Mouse (Mus musculus): ENCODE measurements at regions not wholly inside any gene's neighbourhood (a gene's known extent, or its start where the extent isn't known, plus 50 kb on each side); places are given as distances from the start of the nearest gene placed in this dataset.

DNA sequence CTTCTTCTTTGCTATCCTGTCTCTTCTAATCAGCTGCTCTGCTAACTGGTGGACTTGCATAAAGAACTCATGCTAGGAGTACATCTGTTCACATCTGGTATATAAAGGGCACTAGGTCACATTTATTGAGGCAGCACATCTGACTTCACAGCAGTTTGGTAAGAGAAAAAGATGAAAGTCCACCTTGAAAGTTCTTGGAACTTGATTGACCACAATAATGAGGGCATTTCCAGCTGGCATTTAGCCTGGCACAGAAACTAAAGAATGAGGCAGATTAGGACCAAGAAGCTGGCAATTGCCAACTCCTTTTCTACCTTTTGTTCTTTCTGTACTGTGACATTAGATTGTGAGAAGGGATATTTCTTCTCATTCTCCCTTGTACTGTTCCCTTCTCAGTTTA, 799.3 kb downstream of the Tlr4 start:
- intact Hi-C loops (cut with DNase I) = no loop called here

DNA sequence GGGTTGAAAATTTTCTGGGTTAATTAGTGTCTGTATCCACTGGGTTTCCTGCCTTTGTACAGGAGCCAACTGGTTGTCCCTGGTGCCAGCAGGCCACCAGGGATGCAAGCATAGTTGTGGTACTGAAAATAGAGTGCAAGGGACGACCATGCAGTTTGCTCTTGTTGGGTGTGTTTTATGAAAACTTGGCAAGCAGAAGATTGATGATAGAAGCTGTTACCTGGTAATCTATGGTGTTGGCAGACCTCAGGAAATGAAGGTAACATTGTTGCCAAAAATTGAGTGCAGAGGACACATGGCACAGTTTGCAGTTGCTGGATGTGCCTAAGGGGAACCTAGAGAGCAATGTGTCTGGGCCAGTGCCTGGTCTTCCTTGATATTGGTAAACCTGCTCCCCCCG, 818.7 kb downstream of the Tlr4 start:
- intact Hi-C loops (cut with DNase I) = no loop called here

DNA sequence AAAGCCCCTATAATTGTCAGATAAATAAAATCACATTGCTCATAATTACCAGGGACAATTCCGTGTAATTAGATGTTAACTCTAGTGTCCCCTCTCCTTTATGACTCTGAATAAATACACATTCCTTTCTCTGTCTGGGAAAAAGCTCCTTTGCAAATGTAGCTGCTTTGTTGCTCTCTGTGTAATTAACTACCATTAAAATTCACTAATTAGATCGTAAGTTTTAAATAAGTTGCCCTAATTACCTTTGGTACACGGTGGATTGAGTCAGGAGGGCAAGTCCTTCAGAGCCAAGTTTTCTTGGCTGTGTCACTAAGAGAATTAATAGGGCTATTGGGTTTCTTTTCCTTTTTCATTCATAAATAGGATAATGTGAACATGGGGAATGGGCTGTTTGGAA, 834.7 kb downstream of the Tlr4 start:
- intact Hi-C loops (cut with DNase I) = no loop called here

GRCm38 (mm10) chr4:67673961-67674360, 846.6 kb downstream of the Tlr4 start:
- intact Hi-C loops (cut with DNase I) = no loop called here

DNA sequence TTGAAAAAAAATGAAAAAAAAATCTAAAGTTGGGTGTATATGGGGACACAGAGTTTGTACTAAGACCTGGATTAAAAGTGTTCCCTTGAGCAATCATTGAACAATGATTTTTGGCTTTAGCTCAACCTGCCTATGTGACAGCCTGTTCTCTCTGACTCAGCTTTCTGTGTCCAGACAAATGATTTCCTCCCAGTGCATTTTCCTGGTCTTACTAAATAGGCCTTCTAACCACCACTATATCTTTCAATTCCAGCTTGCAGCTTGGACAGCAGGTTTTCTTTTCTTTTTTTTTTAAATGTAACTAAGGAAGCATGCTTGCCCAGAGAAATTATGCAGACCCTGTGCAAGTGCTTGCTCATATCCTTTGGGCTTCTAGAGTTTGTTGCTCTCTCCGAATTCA, 850.2 kb downstream of the Tlr4 start:
- intact Hi-C loops (cut with DNase I) = no loop called here

DNA sequence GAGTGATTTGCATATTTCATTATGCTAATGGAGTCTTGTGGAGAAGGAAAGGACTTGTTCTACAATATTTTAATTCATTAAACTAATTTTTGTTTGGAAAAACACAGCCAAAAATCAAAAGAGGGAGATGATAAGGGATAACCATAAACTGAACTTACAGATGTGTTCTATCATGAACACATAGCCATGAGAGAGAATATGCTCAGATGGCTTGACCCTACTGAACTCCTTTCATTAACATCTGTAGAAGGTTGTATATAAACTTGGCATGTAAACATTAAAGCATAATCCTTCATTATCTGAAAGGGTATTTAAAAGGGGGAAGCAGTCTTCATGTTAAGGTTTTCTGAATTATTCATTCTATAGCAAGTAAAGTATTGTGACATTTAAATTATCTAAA, 871.1 kb downstream of the Tlr4 start:
- intact Hi-C loops (cut with DNase I) = no loop called here

Small RNA genes in the stretch of these regions (microRNA-seq; reads per million reads assigned to microRNA genes)
- 0 reads per million in 2 experiments for gene Gm44497
